Mouse (Mus musculus) heart, adult 9 months (tissue): ENCODE measurements around the gene Rcor3.

ENCODE experiments used
- DNase-seq, 2 experiments: peaks; one replicate each; pipeline ENCODE4 v3.0.0; 2022; ENCODE audit warnings: low spot score in 2 of 2

Rcor3 gene

GRCm38 (mm10) chr1:192137926-192138910 lies at the start of gene Rcor3:
Gene Rcor3, minus strand, starts transcription at chr1:192138062.
- DNase-seq = peak; percentile 86 to 87

GRCm38 (mm10) chr1:192181696-192182257 lies 43.9 kb upstream of the Rcor3 start:
- DNase-seq = no peak

- no peak for DNase-seq
Measured at GRCm38 (mm10) chr1:192179877-192180276, 42.0 kb upstream of the Rcor3 start.

GRCm38 (mm10) chr1:192171477-192171876 lies 33.6 kb upstream of the Rcor3 start:
- no peak for DNase-seq

- no peak for DNase-seq
Measured at GRCm38 (mm10) chr1:192151179-192151578, 13.3 kb upstream of the Rcor3 start.

GRCm38 (mm10) chr1:192140313-192140712 lies 2.5 kb upstream of the Rcor3 start:
- DNase-seq = no peak

GRCm38 (mm10) chr1:192137291-192137925 lies 454 bp downstream of the Rcor3 start:
- no peak for DNase-seq

- DNase-seq = peak; percentile 83 to 88
Measured at GRCm38 (mm10) chr1:192136561-192137290, 1.1 kb downstream of the Rcor3 start.

GRCm38 (mm10) chr1:192130202-192130601 lies 7.7 kb downstream of the Rcor3 start:
- DNase-seq = no peak

- no peak for DNase-seq
Measured at GRCm38 (mm10) chr1:192128343-192128742, 9.5 kb downstream of the Rcor3 start.

GRCm38 (mm10) chr1:192125761-192126160 lies 12.1 kb downstream of the Rcor3 start:
- DNase-seq = no peak

- no peak for DNase-seq
Measured at GRCm38 (mm10) chr1:192116262-192116661, 21.6 kb downstream of the Rcor3 start.

GRCm38 (mm10) chr1:192115378-192115777 lies 22.5 kb downstream of the Rcor3 start:
- DNase-seq = no peak

- peak in 1 of 2 experiments; percentile 65 for DNase-seq
Measured at GRCm38 (mm10) chr1:192109169-192109568, 28.7 kb downstream of the Rcor3 start.

GRCm38 (mm10) chr1:192107352-192107751 lies 30.5 kb downstream of the Rcor3 start:
- DNase-seq = no peak

- no peak for DNase-seq
Measured at GRCm38 (mm10) chr1:192105902-192106389, 31.9 kb downstream of the Rcor3 start.

GRCm38 (mm10) chr1:192104021-192104420 lies 33.8 kb downstream of the Rcor3 start:
- no peak for DNase-seq

- DNase-seq = no peak
Measured at GRCm38 (mm10) chr1:192103176-192103575, 34.7 kb downstream of the Rcor3 start.

GRCm38 (mm10) chr1:192101359-192101758 lies 36.5 kb downstream of the Rcor3 start:
- DNase-seq = no peak

- DNase-seq = no peak
Measured at GRCm38 (mm10) chr1:192100742-192101141, 37.1 kb downstream of the Rcor3 start.

GRCm38 (mm10) chr1:192095626-192096025 lies 42.2 kb downstream of the Rcor3 start:
- DNase-seq = no peak
